Mouse (Mus musculus): ENCODE data around the gene Pik3r5. TPM values are rescaled to one million over a fixed set of nuclear protein-coding genes. Genes with fewer than 3 reads are reported as not detected.

Pik3r5 gene
- total and polyA plus RNA-seq, 3 experiments: 3.5 to 9.4 (median 5.7) TPM

DNA sequence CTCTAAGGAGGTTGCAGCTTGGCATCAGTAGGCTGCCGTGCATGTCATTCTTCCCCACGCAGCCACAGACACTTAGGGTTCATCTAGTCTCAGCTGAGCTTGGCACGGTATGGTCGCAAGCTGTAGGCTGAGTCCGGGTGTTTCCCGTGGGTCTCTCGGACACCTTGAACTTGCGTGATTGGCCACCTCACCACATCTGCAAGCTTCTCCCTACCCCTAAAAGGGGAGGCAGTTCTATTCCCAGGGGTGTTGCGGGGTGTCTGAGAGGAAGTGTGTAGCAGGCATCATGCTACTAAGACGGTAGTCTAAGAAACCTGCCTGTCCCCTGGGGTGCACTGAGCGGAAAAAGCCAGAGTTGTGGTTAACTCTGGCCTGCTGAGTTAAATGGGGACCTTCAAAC, 66.6 kb downstream of the Pik3r5 start (continued):
- TF ChIP-seq SIN3A (IDR thresholded peaks at IDR 0.05; ENCODE audit: low read length) (peak; percentile 75; the same call in 1 of the 2 replicates), KAT2A (IDR thresholded peaks at IDR 0.05; ENCODE audit: insufficient replicate concordance, low read length) (peak; percentile 80; the same call in 1 of the 2 replicates), CTCF (conservative IDR thresholded peaks at IDR 0.05 in 1 of 2, IDR thresholded peaks at IDR 0.05 in 1 of 2; ENCODE audit: low read depth in 2 of 2, low read length in 2 of 2) (no peak), EP300 (IDR thresholded peaks at IDR 0.05; ENCODE audit: low read length) (peak; percentile 98), RAD21 (IDR thresholded peaks at IDR 0.05; ENCODE audit: low read depth, low read length) (no peak; the same call in 1 of the 2 replicates), MAZ (IDR thresholded peaks at IDR 0.05; ENCODE audit: low read depth, low read length) (peak; percentile 79; the same call in 1 of the 2 replicates), ETS1 (conservative IDR thresholded peaks at IDR 0.05; ENCODE audit: low read depth, low read length) (peak; percentile 97), NELFE (IDR thresholded peaks at IDR 0.05; ENCODE audit: low read depth, low read length) (peak; percentile 70), MAFK (IDR thresholded peaks at IDR 0.05; ENCODE audit: insufficient replicate concordance, low read length) (peak; percentile 85), ZC3H11A (IDR thresholded peaks at IDR 0.05; ENCODE audit: low read depth, low read length) (no peak), MAX (IDR thresholded peaks at IDR 0.05; ENCODE audit: low read length) (peak; percentile 83), USF1 (IDR thresholded peaks at IDR 0.05; ENCODE audit: low read depth, low read length) (no peak), MEF2A (IDR thresholded peaks at IDR 0.05; ENCODE audit: borderline replicate concordance, low read depth, low read length) (peak; percentile 97), PAX5 (IDR thresholded peaks at IDR 0.05; ENCODE audit: low read length) (no peak), RCOR1 (conservative IDR thresholded peaks at IDR 0.05; ENCODE audit: low read depth, low read length) (peak; percentile 88; the same call in 1 of the 2 replicates), MXI1 (IDR thresholded peaks at IDR 0.05; ENCODE audit: low read depth, low read length) (peak; percentile 73)

DNA sequence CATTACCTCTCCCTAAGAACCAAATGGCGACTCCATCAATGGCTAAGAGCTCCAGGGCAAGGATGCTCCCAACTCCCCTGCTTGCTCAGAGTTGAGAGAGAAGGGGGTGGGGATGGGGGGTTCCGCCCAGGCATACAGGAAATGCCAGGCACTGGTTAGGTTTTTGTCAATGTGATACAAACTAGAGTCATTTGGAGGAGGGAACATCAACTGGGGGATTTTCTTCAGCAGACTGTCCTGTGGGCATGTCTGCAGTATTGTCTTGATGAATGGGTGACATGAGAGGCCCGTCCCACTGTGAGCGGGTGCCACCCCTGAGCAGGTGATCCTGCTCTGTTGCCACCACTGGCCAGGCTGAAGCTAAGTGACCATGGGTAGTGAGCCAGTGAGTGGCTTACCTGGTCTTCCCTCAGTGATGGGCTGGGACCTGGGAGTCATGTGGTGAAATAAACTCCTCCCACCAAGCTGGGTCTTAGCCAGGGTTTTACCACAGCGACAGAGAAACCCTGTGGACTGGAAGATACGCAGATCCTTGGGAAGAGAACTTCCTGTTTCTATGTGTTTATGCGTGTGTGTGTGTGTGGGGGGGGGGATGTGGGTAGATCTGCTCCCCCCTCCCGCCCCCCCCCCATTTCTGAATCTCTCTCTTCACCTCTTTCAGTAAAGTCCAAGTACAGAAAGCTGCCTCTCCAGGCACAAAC, 67.2 kb downstream of the Pik3r5 start:
- H3K27me3 ChIP-seq (replicated peaks): no peaks in the 10 kb centered on the region
- peak overlapping the region; percentile 18 for H3K9ac ChIP-seq (ENCODE audit: insufficient read depth, low read depth)
- peaks cover 43 to 76% of the 10 kb centered on the region in 2 experiments for H3K4me1 ChIP-seq (ENCODE audit: control insufficient read depth in 1 of 2, insufficient read depth in 2 of 2)
- H3K4me3 ChIP-seq (replicated peaks in 1 of 3; ENCODE audit: low read depth in 2 of 3, low read length in 2 of 3, poor library complexity in 1 of 3): peak overlapping the region in 2 of 3 experiments; percentile 10 to 12
- dilution Hi-C loops (cut with MboI; ENCODE audit: extremely low pct_ligation_motif_present, extremely low pct_unique_long_range_greater_than_20kb, low sequenced_read_pairs): no loop called here
- in situ Hi-C loops (cut with MboI; ENCODE audit: low pct_ligation_motif_present, low pct_unique_long_range_greater_than_20kb, low sequenced_read_pairs): no loop called here
- peaks cover 0 to 16% of the 10 kb centered on the region in 2 experiments for H3K36me3 ChIP-seq (replicated peaks in 1 of 2; ENCODE audit: control insufficient read depth in 1 of 2, insufficient read depth in 1 of 2, low read length in 1 of 2)
- H3K27ac ChIP-seq (ENCODE audit: insufficient read depth, low read depth): peak overlapping the region; percentile 87
- peak; percentile 94 for DNase-seq (ENCODE audit: extremely low read depth)
- H3K4me2 ChIP-seq (ENCODE audit: insufficient read depth, low read depth, poor library complexity, severe bottlenecking): peak overlapping the region; percentile 47
- peaks cover 9% of the 10 kb centered on the region for H3K79me2 ChIP-seq (replicated peaks; ENCODE audit: control insufficient read depth, extremely low read depth, insufficient read depth, poor library complexity, severe bottlenecking)
- H3K9me3 ChIP-seq (replicated peaks; ENCODE audit: low read length): peaks cover 3% of the 10 kb centered on the region
- TF ChIP-seq ZC3H11A (IDR thresholded peaks at IDR 0.05; ENCODE audit: low read depth, low read length) (no peak), ZKSCAN1 (IDR thresholded peaks at IDR 0.05; ENCODE audit: borderline replicate concordance, low read depth, low read length) (no peak), IRF4 (IDR thresholded peaks at IDR 0.05; ENCODE audit: low read depth, low read length) (peak; percentile 14), KAT2A (IDR thresholded peaks at IDR 0.05; ENCODE audit: insufficient replicate concordance, low read length) (no peak), ETS1 (conservative IDR thresholded peaks at IDR 0.05; ENCODE audit: low read depth, low read length) (peak; percentile 36), CTCF (conservative IDR thresholded peaks at IDR 0.05 in 1 of 2, IDR thresholded peaks at IDR 0.05 in 1 of 2; ENCODE audit: low read depth in 2 of 2, low read length in 2 of 2) (no peak), MXI1 (IDR thresholded peaks at IDR 0.05; ENCODE audit: low read depth, low read length) (0 out of 2 replicates have a peak, but pooled peaks have one; percentile 25), NRF1 (IDR thresholded peaks at IDR 0.05; ENCODE audit: low read depth, low read length) (peak; percentile 47), EP300 (IDR thresholded peaks at IDR 0.05; ENCODE audit: low read length) (no peak), MAX (IDR thresholded peaks at IDR 0.05; ENCODE audit: low read length) (peak; percentile 75), SMC3 (IDR thresholded peaks at IDR 0.05; ENCODE audit: low read depth, low read length) (no peak; the same call in 1 of the 2 replicates), MEF2A (IDR thresholded peaks at IDR 0.05; ENCODE audit: borderline replicate concordance, low read depth, low read length) (no peak), USF2 (conservative IDR thresholded peaks at IDR 0.05; ENCODE audit: low read depth, low read length) (peak; percentile 63), TCF12 (IDR thresholded peaks at IDR 0.05; ENCODE audit: low read depth, low read length) (peak; percentile 55; the same call in 1 of the 2 replicates), TBP (conservative IDR thresholded peaks at IDR 0.05; ENCODE audit: low read depth, low read length) (0 out of 2 replicates have a peak, but pooled peaks have one; percentile 57), MYC (IDR thresholded peaks at IDR 0.05; ENCODE audit: low read depth, low read length) (peak; percentile 70; the same call in 1 of the 2 replicates), CHD2 (IDR thresholded peaks at IDR 0.05; ENCODE audit: low read length) (0 out of 2 replicates have a peak, but pooled peaks have one; percentile 11), RCOR1 (conservative IDR thresholded peaks at IDR 0.05; ENCODE audit: low read depth, low read length) (peak; percentile 43), GABPA (IDR thresholded peaks at IDR 0.05; ENCODE audit: insufficient replicate concordance, low read depth, low read length) (no peak), POLR2A (IDR thresholded peaks at IDR 0.05; ENCODE audit: low read depth, low read length) (peak; percentile 65; the same call in 1 of the 2 replicates), UBTF (IDR thresholded peaks at IDR 0.05; ENCODE audit: low read depth, low read length) (no peak), ZMIZ1 (IDR thresholded peaks at IDR 0.05; ENCODE audit: low read depth, low read length) (no peak), POLR2AphosphoS2 (IDR thresholded peaks at IDR 0.05; ENCODE audit: low read depth, low read length) (no peak), PAX5 (IDR thresholded peaks at IDR 0.05; ENCODE audit: low read length) (no peak), MAZ (IDR thresholded peaks at IDR 0.05; ENCODE audit: low read depth, low read length) (no peak), ZNF384 (IDR thresholded peaks at IDR 0.05; ENCODE audit: low read depth, low read length) (no peak), CHD1 (IDR thresholded peaks at IDR 0.05; ENCODE audit: low read depth, low read length) (peak; percentile 72; the same call in 1 of the 2 replicates), MAFK (IDR thresholded peaks at IDR 0.05; ENCODE audit: insufficient replicate concordance, low read length) (no peak), ELF1 (IDR thresholded peaks at IDR 0.05; ENCODE audit: low read depth, low read length) (peak; percentile 37)

Data from CH12.LX (cell line).